Mouse (Mus musculus) activated CD4-positive, CD25-positive, alpha-beta regulatory T cell, adult 4 months (primary cell): Measurements from ENCODE around the gene Fbxo9. TPM values are rescaled to one million over a fixed set of nuclear protein-coding genes. Genes with fewer than 3 reads are reported as not detected.

ENCODE experiments used
- ATAC-seq: one replicate; pipeline ENCODE4 v1.8.0; 2017
- polyA plus RNA-seq, 2 experiments: library from polyadenylated mRNA; unstranded; fragments of 100-300 nt; shearing (Covaris generic); gene quantifications; one replicate each; pipeline ENCODE4 v1.2.1; 2017

Gene Fbxo9
- polyA plus RNA-seq: 10 to 100 TPM; 18.0 to 20.3 TPM

DNA sequence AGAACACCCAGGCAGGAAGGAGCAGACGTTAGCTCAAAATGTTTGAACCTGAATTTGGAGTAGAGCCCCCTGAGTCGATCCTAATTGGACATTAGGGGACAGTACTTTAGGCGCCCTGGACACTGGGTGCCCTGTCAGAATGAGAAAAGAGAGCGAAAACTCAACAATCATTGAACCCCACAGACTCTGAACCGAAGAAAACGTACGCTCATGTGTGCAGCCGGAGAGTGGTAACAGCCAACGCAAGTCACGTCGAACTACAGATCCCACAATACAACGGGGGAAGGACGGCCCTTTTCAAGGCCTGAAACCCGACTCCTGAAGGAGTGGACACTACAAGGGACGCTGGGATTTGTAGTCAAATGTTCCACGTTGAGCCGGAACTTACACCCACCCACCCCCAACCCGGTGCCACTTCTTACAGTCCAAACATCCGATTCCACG lies at the start of gene Fbxo9, which contains the start of gene Ick:
Gene Fbxo9, minus strand, starts transcription at position 270 of the 444 bp plus-strand sequence.
Gene Ick, plus strand, starts transcription at position 397 of the 444 bp plus-strand sequence.
- ATAC-seq: peak; percentile 88

DNA sequence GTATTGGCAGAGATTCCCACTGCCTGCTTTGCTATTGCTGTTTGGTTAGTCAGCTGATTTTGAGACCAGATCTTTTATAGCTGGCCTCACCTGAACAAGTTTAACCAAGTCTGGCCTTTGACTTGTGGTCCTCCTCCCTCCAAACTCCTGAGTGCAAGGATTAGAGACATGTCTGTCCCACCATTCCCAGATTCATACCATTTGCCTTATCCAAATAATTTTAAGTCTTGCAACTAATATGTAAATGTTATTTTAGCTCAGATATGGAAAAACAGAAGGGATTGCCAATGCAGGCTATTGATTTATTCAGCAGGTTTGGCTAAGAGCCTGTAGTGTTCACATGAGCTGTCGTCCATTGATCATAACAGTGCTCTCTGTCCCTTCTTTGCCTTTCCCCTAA lies 48.4 kb upstream of the Fbxo9 start:
- ATAC-seq: no peak

GRCm38 (mm10) chr9:78154211-78154977 lies 45.5 kb upstream of the Fbxo9 start:
- ATAC-seq: no peak

DNA sequence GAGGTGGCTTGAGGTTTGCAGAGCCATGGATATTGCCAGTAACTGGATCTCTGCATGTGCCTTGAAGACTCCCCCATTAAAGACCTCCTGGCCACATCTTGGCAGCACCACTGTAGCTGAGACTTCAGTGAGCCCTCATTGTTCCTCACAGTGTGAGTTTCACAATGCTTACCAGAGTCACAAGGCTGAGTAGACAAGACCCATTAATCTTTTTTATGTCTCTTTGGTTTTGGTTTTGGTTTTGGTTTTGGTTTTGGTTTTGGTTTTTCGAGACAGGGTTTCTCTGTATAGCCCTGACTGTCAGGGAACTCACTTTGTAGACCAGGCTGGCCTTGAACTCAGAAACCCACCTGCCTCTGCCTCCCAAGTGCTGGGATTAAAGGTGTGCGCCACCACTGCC lies 40.9 kb upstream of the Fbxo9 start:
- ATAC-seq: peak; percentile 77

GRCm38 (mm10) chr9:78148149-78148548 lies 39.3 kb upstream of the Fbxo9 start:
- no peak for ATAC-seq

DNA sequence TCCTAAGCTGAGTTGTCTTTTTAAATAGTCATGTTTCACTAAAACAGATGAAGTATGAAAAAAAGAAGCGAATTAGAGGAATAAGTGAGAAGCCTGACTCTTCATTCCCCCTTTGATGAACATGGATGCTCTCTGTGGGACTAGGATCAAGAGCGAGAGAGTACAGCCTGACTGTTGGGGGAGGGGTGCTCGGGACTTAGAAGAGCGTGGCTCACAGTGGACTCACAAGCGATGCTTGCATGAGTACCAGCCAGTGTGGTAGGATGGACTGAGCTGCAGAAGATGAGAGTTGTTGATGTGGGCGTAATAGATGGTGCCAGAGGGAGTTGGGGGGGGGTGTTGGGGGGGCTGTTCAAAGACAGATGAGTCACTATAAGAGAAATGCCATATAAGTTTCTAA lies 37.8 kb upstream of the Fbxo9 start:
- ATAC-seq: no peak

DNA sequence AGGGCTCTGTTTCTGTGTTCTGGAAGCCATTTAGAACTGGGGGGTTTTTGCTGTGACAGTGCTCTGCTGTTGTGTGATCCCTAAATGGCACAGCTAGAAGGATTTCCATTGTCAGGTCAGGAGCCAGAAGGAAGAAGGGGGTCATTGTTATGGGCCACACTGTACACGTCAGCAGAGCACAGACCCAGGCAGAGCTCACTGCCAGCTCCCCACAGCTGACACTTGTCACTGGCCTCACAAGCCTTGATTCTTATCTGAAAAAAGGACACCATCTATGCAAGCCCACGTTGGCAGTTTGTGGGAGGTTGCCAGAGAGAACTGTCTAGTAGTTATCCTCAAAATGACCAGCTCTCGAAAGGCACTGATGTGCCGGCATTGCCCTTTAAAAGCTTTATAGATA lies 37.2 kb upstream of the Fbxo9 start:
- no peak for ATAC-seq

DNA sequence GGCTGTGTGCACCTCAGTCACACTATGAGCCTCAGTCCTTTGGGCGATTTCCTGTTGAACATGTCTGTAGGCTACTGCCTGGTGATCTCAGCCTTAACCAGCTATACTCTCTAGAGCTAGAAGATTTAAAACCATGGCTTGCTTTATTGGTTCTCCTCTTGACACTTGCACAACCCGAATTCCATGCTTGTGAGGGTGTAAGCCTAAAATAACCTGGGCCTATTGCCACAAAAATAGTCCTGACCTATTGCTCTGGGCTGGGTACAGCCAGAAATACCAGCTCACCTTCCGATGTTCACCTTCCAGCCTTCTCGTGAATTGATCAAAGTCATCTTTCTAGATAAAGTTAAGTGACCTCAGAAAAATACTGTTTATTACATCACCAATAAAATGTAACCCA lies 30.6 kb upstream of the Fbxo9 start:
- no peak for ATAC-seq

DNA sequence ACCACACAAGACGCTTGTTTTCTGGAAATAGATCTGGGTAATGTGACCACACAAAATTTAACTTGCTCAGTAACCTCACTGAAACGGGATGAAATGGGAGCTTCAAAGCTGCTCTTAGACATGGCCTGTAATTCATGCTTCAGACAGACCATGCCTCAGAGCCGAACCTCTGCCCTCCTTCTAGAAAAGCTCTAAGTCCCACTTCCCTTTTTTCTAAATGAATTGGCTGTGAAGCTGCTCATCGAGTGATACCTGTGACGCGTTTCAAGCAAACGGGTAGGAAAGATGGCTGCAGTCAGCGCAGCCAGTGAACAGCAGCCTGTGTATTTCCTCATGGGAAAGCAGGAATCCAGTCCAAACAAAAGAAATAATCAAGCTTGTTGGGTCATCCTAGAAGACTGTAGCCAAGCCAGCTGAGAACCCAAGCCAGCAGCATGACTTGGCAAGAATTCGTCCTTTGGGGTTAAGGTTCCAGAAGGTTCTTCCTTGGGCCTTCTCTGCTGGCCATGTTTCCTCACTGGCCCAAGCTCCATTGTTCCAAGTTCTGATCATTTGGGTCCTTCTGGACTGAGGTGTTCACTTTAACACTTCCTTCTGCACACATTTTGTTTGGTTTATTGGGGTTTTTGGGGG lies 29.3 kb upstream of the Fbxo9 start:
- no peak for ATAC-seq

DNA sequence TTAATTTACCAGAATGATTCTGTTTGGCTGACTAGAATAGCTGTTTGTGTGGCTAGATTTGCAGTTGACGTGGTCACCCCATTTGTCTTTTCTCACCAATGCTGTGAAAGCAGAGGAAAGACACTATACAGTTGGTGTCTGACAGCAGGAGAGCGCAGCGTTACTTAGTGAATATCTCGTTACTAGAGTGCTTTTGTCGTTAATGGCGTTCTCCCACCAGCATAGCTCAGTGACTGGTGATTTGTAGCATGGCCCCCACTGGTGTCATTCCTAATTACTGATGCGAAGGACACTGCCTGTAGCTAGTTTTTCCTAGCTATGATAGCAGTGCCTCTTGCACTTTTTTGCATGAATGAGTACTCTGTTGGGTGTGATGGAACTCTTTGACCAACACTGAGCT lies 26.8 kb upstream of the Fbxo9 start:
- no peak for ATAC-seq

- ATAC-seq: no peak
Measured at GRCm38 (mm10) chr9:78126643-78127042, 17.8 kb upstream of the Fbxo9 start.

- ATAC-seq: no peak
Measured at GRCm38 (mm10) chr9:78126007-78126406, 17.1 kb upstream of the Fbxo9 start.

DNA sequence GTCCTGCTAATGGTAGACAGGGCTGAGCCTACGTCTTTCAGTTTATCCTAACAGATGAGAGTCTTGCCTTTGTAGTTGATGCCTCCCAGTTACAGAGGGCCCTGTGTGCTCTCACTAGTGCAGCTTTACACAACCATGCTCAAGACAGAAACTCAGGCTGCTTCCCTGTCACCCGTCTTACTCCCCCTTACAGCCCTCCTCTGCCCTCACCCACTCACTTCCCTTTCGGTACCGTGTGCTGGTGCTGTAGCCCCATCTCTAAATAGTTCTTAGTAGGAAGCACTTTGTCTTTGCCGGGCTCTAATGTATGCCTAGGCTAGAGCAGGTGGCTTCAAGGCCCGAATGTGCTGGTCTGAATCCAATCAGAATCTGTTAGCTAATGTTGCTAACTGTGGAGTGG lies 15.4 kb upstream of the Fbxo9 start:
- no peak for ATAC-seq

GRCm38 (mm10) chr9:78122939-78123712 lies 14.3 kb upstream of the Fbxo9 start:
- ATAC-seq: no peak

DNA sequence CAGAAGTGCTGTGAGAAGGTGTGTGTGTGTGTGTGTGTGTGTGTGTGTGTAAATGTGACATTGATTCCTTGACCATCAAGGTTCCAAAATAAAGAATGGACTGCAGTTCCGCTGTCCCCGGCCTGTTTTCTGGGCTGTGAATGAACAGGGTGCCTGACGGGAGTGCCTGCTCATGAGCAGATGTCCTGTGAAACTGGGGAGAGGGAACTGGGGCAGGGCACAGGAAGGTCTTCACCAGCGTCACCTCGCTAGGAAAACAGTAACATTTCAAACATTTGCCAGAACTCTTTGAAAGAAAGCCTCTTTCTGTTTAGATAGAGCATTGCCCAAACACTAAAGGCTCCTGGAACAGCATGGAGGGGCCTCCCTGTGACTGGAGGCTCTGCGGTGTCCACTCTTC lies 13.1 kb upstream of the Fbxo9 start:
- no peak for ATAC-seq

GRCm38 (mm10) chr9:78121358-78121757 lies 12.5 kb upstream of the Fbxo9 start:
- no peak for ATAC-seq

- ATAC-seq: no peak
Measured at GRCm38 (mm10) chr9:78117690-78118089, 8.8 kb upstream of the Fbxo9 start.

DNA sequence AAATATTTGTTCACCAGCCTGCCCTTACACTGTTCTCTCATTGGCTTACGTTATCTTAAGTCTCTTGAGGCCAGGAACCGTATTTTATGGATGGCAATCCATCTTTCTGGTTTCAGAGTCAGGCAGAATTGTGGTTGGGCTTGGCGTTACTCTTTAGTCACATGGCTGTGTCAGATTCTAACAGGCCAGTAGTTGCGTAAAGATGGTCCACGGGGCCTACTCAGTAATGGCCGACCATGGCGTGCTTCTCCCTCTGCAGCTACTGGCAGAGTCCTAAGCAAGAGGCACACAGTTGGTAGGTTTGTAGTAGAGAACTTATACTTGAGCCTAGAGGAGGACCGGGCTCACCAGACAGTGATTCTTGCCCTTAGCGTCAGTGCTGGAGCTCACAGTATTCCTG lies 6.9 kb upstream of the Fbxo9 start:
- ATAC-seq: no peak

- no peak for ATAC-seq
Measured at GRCm38 (mm10) chr9:78113538-78113885, 4.6 kb upstream of the Fbxo9 start.

- ATAC-seq: peak; percentile 57
Measured at GRCm38 (mm10) chr9:78112770-78113537, 4.1 kb upstream of the Fbxo9 start.

DNA sequence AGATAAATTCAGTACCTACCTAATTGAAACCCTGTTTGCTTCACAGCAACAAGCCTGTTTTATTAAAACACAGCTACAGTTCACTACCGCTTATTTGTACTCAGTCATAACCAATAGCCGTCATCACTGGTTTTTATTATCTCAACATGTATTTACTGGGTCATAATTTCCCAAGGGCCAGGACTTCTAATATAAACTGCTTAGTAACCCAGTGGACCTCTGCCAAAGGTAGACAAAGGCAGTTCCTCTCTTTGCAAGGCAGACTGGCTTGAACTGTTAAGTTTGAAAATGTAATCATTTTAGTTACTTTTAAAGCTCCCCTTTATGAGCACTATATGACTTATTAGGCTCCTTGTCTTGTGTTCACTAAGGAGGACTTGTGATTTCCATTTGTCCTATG lies 2.6 kb upstream of the Fbxo9 start:
- no peak for ATAC-seq

DNA sequence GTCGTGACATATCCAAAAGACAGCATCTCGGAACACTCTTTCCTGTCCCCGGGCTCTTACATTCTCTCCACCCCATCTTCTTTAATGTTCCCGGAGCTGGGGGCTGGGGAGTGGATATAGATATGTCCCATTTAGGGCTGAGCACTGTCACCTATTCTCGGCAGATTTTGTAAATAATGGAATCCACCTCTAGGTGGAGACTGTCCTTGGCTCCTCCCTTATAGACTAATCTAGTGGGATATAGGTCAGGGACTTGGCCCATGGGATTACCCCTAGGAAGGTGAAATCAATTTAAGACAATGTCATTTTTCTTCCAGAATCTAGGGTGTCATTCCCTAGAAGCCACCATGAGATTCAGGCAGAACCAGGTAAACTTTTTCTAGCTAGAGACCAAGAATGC lies 791 bp upstream of the Fbxo9 start:
- no peak for ATAC-seq
